Mouse (Mus musculus) lung, postnatal 0 days (tissue): Measurements from ENCODE around the gene Celf2.
"Not testable (repeated sequence)": the region's sequence is repeated elsewhere in the genome, so short reads cannot be mapped to it uniquely, and the experiment has no call there.

Experiments
- CTCF ChIP-seq: IDR thresholded peaks from 2 replicates; pipeline ENCODE4 v1.5.1; 2016; ENCODE audit warnings: antibody characterized with exemption, mild to moderate bottlenecking
- EP300 ChIP-seq: IDR thresholded peaks from 2 replicates; pipeline ENCODE4 v1.6.1; 2016; ENCODE audit warnings: antibody characterized with exemption, mild to moderate bottlenecking, control low read depth

DNA sequence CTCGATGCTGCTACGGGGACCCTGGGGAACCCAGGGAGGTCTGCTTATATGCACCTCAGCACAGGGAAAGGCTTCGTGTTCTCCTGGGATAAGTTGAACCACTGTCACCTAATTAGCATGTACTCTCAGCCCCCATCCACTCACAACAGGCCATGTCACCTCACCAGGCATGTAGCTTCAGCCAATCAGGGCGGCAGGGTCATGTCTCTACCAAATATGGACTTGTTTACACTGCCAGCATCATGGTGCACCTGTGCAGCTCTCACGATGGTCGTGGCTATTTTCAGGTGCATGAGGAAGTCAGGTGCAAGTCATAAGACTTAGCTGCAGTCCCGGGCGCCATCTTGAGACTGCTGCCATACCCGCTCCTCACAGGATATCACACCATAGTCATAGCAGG, at the start of gene Celf2:
- not testable (repeated sequence) for TF ChIP-seq EP300, CTCF
